Mouse (Mus musculus) testis, adult 2 months (tissue): ENCODE data around the gene Ppfia3. TPM values are rescaled to one million over a fixed set of nuclear protein-coding genes. Genes with fewer than 3 reads are reported as not detected.

Experiments used
- H3K27ac ChIP-seq: fragments of 200-500 bp; 2 replicates; pipeline ENCODE4 v1.5.1; 2012; ENCODE audit warnings: low read depth, low read length; ENCODE audit not compliant: control insufficient read depth, insufficient read depth
- H3K27me3 ChIP-seq: fragments of 200-500 bp; 2 replicates; pipeline ENCODE4 v1.6.1; 2012; ENCODE audit warnings: mild to moderate bottlenecking, low read length, moderate library complexity; ENCODE audit not compliant: control insufficient read depth, insufficient read depth
- H3K36me3 ChIP-seq: fragments of 200-500 bp; 2 replicates; pipeline ENCODE4 v1.6.1; 2012; ENCODE audit warnings: mild to moderate bottlenecking, low read length; ENCODE audit not compliant: control insufficient read depth, insufficient read depth
- H3K4me1 ChIP-seq: fragments of 200-500 bp; 2 replicates; pipeline ENCODE4 v1.6.1; 2012; ENCODE audit warnings: low read length; ENCODE audit not compliant: control insufficient read depth, insufficient read depth
- H3K4me3 ChIP-seq: fragments of 200-500 bp; 2 replicates; pipeline ENCODE4 v1.5.1; 2012; ENCODE audit warnings: low read depth, mild to moderate bottlenecking, low read length, moderate library complexity, mixed read lengths; ENCODE audit not compliant: control insufficient read depth
- CTCF ChIP-seq: fragments of 200-500 bp; IDR thresholded peaks from 2 replicates; pipeline ENCODE4 v1.5.1; 2012; ENCODE audit warnings: low read depth, mild to moderate bottlenecking, inconsistent platforms, low read length, moderate library complexity; ENCODE audit not compliant: control insufficient read depth, insufficient read depth, insufficient replicate concordance
- POLR2A ChIP-seq: fragments of 200-500 bp; IDR thresholded peaks from 2 replicates; pipeline ENCODE4 v1.6.1; 2012; ENCODE audit warnings: low read depth, mild to moderate bottlenecking, inconsistent platforms, low read length, moderate library complexity; ENCODE audit not compliant: control insufficient read depth
- polyA plus RNA-seq: library from polyadenylated mRNA; depleted of rRNA; stranded (reverse); fragments of >200 nt; gene quantifications from 2 replicates; pipeline ENCODE4 v1.2.3, GENCODE M21; 2012

The Ppfia3 gene
- polyA plus RNA-seq, 1 experiment = 1.1 TPM

DNA sequence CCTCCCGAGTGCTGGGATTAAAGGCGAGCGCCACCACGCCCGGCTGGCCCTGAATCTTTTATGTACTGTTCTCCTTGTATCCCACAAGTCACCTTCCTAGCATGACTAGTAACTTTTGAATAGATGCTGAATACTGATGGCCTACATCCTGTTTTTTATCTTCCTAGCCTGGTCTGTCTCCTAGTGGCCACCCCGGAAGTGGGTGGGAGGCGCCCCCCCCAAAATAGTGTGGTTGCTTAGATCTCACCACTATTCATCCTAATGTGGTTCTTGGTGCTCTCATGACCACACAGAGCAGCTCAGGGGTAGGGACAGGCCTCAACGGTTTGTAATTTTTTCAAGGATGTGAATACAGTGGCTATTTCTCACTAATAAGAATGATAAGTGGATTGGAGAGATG lies 7.8 kb upstream of the Ppfia3 start:
- no peak overlapping the region for H3K4me3 ChIP-seq
- no peaks in the 10 kb centered on the region for H3K27me3 ChIP-seq
- no peaks in the 10 kb centered on the region for H3K36me3 ChIP-seq
- TF ChIP-seq POLR2A = no peak
- no peak for TF ChIP-seq CTCF
- H3K27ac ChIP-seq = no peak overlapping the region
- H3K4me1 ChIP-seq = peaks cover 16% of the 10 kb centered on the region

DNA sequence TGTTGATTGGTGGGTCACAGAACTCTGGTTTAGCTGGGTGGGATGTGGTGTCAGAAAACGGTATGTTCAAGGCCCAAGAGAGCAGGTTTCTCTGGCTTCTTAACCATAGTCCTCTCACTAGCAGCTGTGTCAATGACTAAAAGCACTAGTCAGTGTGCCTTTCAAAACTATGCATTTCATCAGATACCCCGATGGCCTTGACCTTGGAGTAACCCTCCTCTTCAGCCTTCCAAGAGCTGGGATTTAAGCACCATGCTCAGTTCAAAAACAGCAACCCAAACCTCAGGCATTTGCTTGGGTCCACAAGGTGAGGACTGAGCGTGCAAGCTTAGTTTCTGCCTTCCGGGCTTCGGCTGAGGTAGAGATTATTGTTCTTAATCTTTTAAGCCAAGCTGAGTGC lies 5.6 kb upstream of the Ppfia3 start:
- no peak overlapping the region for H3K4me3 ChIP-seq
- no peak overlapping the region for H3K27ac ChIP-seq
- no peaks in the 10 kb centered on the region for H3K36me3 ChIP-seq
- no peaks in the 10 kb centered on the region for H3K27me3 ChIP-seq
- H3K4me1 ChIP-seq = peaks cover 24% of the 10 kb centered on the region
- no peak for TF ChIP-seq POLR2A
- TF ChIP-seq CTCF = no peak

DNA sequence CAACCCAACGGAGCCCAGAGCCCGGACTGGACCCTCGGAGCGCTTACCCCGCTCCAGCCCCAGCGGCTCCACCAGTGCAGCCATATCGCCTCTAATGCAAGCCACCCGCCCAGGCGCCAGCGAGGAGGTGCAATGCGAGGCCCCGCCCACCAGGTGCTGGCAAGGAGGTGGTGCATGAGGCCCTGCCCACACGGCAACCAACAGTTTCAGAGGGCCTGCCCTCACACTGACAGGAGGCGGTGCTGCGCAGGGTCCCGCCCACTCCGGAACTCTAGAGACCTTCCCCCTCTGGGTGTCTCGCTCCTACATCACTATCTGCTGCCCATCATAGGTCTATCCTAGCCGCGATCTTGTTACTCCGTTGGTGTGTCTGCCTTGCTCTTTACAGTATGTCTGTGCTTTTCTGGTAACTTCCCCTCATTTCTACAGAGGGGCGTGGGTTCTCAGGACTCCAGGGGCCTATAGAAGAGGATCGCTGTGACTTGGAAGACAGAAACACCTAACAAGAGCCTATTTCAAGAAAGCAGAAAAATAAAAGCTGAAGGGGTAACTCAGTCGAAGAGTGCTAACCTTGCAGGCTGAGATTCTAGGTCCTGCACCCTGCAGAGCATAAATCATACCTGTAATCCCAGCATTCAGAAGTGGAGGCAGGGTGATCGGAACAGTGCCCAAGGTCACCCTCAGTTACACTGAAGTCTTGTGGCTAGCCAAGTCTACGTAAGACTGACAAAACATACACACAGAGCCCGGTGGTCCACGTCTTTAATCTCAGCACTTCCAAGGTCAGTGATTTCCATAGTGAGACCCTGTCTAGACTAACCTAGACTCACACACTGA lies 3.9 kb upstream of the Ppfia3 start, which contains the start of gene Lin7b:
Lin7b (minus strand) TSS at position 109 of the 837 bp plus-strand sequence.
- H3K36me3 ChIP-seq = no peaks in the 10 kb centered on the region
- H3K4me1 ChIP-seq = peaks cover 38% of the 10 kb centered on the region
- peak within 1 kb of the TSS; percentile 58 for H3K4me3 ChIP-seq
- TF ChIP-seq CTCF (no peak), POLR2A (no peak)
- no peaks in the 10 kb centered on the region; the same call in 1 of the 2 replicates for H3K27me3 ChIP-seq
- H3K27ac ChIP-seq = no peak within 1 kb of the TSS

DNA sequence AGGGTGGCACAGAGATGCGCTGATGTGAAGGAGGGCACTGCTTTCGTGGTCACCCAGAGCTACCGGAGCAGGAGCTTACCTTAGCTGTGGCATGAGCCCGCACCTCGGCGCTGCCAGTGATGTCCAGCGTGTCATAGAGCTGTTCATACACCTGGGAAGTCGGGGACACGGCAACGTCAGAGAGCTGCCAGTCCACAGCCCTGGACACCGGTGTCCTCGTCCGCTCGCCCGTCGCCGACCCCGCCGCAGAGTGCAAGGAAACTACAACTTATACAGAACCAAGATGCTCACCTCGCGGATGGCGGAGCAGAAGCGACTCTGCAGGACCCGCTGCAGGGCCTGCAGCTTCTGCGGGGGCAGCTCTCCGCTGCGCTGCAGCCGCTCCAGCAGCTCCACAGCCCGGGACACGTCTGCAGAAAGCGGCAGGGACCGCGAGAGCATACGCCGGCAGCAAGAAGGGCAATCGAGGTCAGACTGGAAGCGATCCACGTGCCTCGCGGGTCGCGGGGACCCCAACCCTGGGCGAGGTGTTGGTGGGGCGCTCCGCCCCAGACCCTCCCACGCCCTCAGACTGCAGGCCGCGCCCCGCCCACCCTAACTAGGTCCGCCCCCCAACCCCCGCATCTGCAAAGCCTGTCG lies 3.1 kb upstream of the Ppfia3 start:
- no peaks in the 10 kb centered on the region; the same call in 1 of the 2 replicates for H3K27me3 ChIP-seq
- peak overlapping the region; percentile 58 for H3K4me3 ChIP-seq
- H3K27ac ChIP-seq = no peak overlapping the region
- peaks cover 38% of the 10 kb centered on the region for H3K4me1 ChIP-seq
- TF ChIP-seq POLR2A (no peak), CTCF (no peak)
- no peaks in the 10 kb centered on the region for H3K36me3 ChIP-seq

DNA sequence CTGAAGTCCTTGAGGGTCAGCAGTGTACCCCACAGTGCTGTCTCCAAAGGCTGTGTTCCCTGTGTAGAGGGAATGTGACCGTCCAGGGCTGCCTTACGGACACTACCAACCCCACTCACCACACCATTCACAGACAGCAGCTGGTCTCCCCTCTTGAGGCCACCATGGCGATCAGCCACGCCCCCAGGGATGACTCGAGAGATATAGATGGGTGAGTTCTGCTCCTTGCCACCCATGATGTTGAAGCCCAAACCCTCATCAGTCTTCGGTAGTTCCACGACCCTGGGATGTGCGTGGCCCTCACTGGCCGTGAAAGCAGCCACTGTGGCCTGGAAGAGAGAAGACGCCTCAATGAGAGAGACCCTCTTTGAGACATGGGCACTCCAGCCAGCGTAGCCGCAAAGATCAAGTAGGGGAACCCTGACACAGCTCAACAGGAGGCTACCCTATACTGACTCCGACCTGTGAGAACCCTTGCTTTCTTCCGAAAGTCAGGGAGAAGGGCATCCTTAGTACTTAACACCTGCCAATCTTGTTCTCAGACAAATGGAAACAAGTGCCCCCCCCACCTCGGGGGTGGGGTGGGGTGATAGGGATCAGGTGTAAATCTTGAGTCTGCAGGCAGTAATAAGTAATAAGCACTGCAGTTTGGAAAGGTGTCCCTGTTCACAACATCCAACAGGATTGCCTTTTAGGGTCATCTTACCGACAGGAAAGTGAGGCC lies 2.4 kb upstream of the Ppfia3 start:
- Histone ChIP-seq H3K27me3 (no peaks in the 10 kb centered on the region; the same call in 1 of the 2 replicates), H3K27ac (no peak overlapping the region), H3K4me3 (no peak overlapping the region), H3K4me1 (peaks cover 38% of the 10 kb centered on the region), H3K36me3 (no peaks in the 10 kb centered on the region)
- TF ChIP-seq POLR2A (no peak), CTCF (no peak)

DNA sequence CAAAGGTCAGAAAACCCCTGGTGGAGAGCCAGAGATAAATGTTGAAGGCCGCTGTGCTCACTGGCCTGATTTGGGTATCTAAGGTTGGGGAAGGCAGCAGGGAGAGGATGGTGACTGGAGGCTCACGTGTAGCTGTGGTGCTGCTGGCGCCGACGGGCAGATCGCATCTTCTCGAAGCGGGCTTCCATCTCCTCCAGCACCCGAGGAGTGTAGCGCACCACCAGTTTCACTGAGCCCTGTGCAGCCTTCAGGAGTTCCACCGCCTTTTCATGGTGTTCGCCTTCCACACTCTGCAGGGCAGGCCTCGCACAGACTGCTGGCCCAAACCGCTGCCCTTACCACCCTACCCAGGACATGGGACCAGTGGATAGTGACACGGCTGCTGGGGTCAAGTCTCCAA lies 1.4 kb upstream of the Ppfia3 start:
- Histone ChIP-seq H3K36me3 (no peaks in the 10 kb centered on the region), H3K27ac (no peak overlapping the region), H3K27me3 (no peaks in the 10 kb centered on the region; the same call in 1 of the 2 replicates), H3K4me1 (peaks cover 38% of the 10 kb centered on the region), H3K4me3 (no peak overlapping the region)
- TF ChIP-seq POLR2A (no peak), CTCF (no peak)

DNA sequence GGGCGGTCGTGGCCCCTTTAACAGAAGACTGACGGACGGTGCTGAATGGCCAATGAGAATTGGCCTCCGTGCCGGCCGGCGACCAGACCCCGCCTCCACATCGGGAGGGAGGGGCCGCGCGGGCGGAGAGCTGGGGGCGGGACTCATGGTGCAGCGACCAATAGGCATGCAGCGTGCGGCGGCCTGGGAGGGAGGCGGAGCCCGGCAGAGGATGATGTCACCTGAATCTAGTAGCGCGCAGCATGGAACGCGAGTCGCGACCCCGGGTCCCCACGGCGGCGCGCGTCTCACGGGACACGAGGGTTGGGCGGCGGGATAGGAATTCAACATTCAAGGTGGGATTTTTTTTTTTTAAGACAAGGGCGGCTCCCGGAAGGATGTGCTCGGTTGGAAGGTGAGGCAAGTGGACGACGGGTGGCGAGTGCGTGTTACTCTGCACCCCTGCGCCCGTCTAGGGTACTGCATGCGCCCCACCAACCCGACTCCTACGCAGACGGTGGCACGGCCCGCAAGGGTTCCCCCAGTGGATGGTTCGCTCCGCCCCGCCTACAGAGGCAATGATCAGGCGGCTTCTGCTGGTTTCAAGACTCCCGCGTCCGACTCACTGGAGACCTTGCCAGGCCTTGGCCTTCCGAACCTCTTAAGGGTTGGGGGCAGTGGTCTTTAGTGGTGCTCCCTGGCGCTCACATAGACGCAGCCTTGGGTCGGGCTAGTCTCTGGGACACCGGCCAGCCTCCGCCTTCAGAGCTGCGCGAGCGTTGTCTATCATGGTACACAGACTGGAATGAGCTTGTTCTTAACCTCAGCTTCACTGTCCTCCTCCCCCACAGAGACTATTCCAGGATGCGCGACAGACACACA lies 431 bp upstream of the Ppfia3 start:
- Histone ChIP-seq H3K4me1 (peaks cover 43% of the 10 kb centered on the region), H3K27me3 (no peaks in the 10 kb centered on the region; the same call in 1 of the 2 replicates)

More for the DNA sequence above, 431 bp upstream of the Ppfia3 start:
- TF ChIP-seq POLR2A = no peak
- TF ChIP-seq CTCF = peak; percentile 61; the same call in 1 of the 2 replicates
- Histone ChIP-seq H3K4me3 (peak overlapping the region; percentile 86), H3K27ac (peak overlapping the region; percentile 50), H3K36me3 (no peaks in the 10 kb centered on the region)
